In the genomic region with DNA sequence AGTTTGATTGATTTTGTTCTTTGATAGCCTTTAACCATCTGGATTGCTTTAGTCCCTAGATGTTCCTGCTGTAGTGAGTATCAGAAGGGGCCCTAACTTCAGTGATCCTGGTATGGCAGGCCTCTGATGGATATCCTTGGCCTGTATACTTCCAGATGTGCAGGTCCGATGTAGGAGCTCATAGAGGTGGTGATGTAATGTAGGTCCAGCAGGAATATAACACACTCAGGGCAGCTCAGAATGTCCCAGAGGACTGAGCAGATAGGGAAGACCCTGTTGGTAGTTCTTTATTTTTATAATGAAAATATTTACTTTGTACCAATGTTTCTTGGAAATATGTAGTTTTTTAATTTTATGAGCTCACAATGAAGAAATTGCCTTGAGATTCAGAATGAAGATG, we compare ENCODE assay signal across 28 mouse cellular contexts.
A peak's percentile ranks its signal among the peaks of the same experiment; 100 is the strongest.
DNase-seq lines count a peak whose midpoint lies in the region; ATAC-seq lines count a peak whose summit lies in the region.
"Had no signal": no experiment of that assay in that cellular context is flagged by ENCODE, and none has a peak within 500 bp of the region (broad histone marks: within the 10 kb centered on the region; RNA-seq: fewer than 3 reads in every experiment).

No protein-coding gene starts in this region.

- no peak overlapping the region for H3K4me2 ChIP-seq in limb, embryonic 11.5 days (ENCODE audit: low read depth, severe bottlenecking)
- H3K4me2 ChIP-seq: forebrain, embryonic 15.5 days; limb, embryonic 12.5 days; liver, embryonic 12.5 days; lung, embryonic 14.5 days; neural tube, embryonic 13.5 days had no signal

- no peaks in the 10 kb centered on the region for H3K4me1 ChIP-seq in limb, embryonic 11.5 days (ENCODE audit: control insufficient read depth, insufficient read depth, low read length)
- H3K4me1 ChIP-seq in limb, embryonic 10.5 days = no peaks in the 10 kb centered on the region
- H3K4me1 ChIP-seq: embryonic facial prominence, embryonic 10.5 days; forebrain, embryonic 15.5 days; hindbrain, embryonic 10.5 days; limb, embryonic 12.5 days; liver, embryonic 12.5 days; megakaryocyte, embryonic 14.5 days; neural tube, embryonic 13.5 days had no signal

- H3K36me3 ChIP-seq in limb, embryonic 11.5 days (ENCODE audit: control insufficient read depth, insufficient read depth, low read length) = no peaks in the 10 kb centered on the region
- H3K36me3 ChIP-seq in limb, embryonic 10.5 days = no peaks in the 10 kb centered on the region
- H3K36me3 ChIP-seq: embryonic facial prominence, embryonic 10.5 days; forebrain, embryonic 15.5 days; hindbrain, embryonic 10.5 days; limb, embryonic 12.5 days; liver, embryonic 12.5 days; neural tube, embryonic 13.5 days had no signal

- no peak overlapping the region for H3K4me3 ChIP-seq in limb, embryonic 11.5 days (ENCODE audit: low read depth, low read length)
- no peak overlapping the region for H3K4me3 ChIP-seq in limb, embryonic 10.5 days
- H3K4me3 ChIP-seq: embryonic facial prominence, embryonic 10.5 days; forebrain, embryonic 15.5 days; heart, adult 2 months; hindbrain, embryonic 10.5 days; limb, embryonic 12.5 days; liver, embryonic 12.5 days; megakaryocyte, embryonic 14.5 days; neural tube, embryonic 13.5 days had no signal

- 80% methylated on average over 1 of the region's 1 CpGs for WGBS in limb, embryonic 11.5 days
- WGBS in limb, embryonic 10.5 days = 71% methylated on average over 1 of the region's 1 CpGs

- H3K27ac ChIP-seq in limb, embryonic 11.5 days (replicated peaks; ENCODE audit: low read depth, low read length) = no peak overlapping the region
- no peak overlapping the region for H3K27ac ChIP-seq in limb, embryonic 10.5 days
- H3K27ac ChIP-seq: embryonic facial prominence, embryonic 10.5 days; forebrain, embryonic 15.5 days; heart, adult 2 months; hindbrain, embryonic 10.5 days; limb, embryonic 12.5 days; liver, embryonic 12.5 days; neural tube, embryonic 13.5 days had no signal

- H3K27me3 ChIP-seq in limb, embryonic 11.5 days (ENCODE audit: control insufficient read depth, insufficient read depth, low read length) = no peaks in the 10 kb centered on the region
- H3K27me3 ChIP-seq in limb, embryonic 10.5 days (ENCODE audit: low read depth, poor library complexity, severe bottlenecking) = no peaks in the 10 kb centered on the region
- H3K27me3 ChIP-seq: forebrain, embryonic 15.5 days; limb, embryonic 12.5 days; liver, embryonic 12.5 days; megakaryocyte, embryonic 14.5 days; neural tube, embryonic 13.5 days had no signal

- no peak overlapping the region for H3K9ac ChIP-seq in limb, embryonic 11.5 days (ENCODE audit: low read length)
- H3K9ac ChIP-seq: forebrain, embryonic 15.5 days; limb, embryonic 12.5 days; liver, embryonic 12.5 days; lung, embryonic 14.5 days; neural tube, embryonic 13.5 days had no signal

- peak; percentile 75 for DNase-seq in heart, adult 11 months
- no peak for DNase-seq in heart, postnatal 14 days
- DNase-seq in limb, embryonic 11.5 days (ENCODE audit: low spot score) = no peak
- no peak for DNase-seq in limb, embryonic 10.5 days (ENCODE audit: low spot score)
- peak; percentile 2 for DNase-seq in thymus, postnatal 0 days (ENCODE audit: low spot score)
- DNase-seq in thymus, adult 18-20 months = no peak
- no peak for DNase-seq in left cerebral cortex, adult 8-10 months (ENCODE audit: low spot score in 2 of 2)
- no peak for DNase-seq in gastrocnemius, postnatal 14 days
- DNase-seq: adrenal gland, postnatal 14 days; cerebellum, adult 2 months; cerebellum, postnatal 25 days; gastrocnemius, postnatal 25 days; heart, adult 2 months; kidney, adult 11 months; kidney, postnatal 10 days; lung, embryonic 14.5 days; lung, postnatal 36 days; retina, postnatal 1 day; right cerebral cortex, postnatal 25 days; spleen, adult 18-20 months; thymus, postnatal 36 days had no signal

- no peaks in the 10 kb centered on the region for H3K9me3 ChIP-seq in limb, embryonic 11.5 days (ENCODE audit: control insufficient read depth, low read length)
- H3K9me3 ChIP-seq in limb, embryonic 10.5 days (replicated peaks) = no peaks in the 10 kb centered on the region
- H3K9me3 ChIP-seq: embryonic facial prominence, embryonic 10.5 days; forebrain, embryonic 15.5 days; hindbrain, embryonic 10.5 days; limb, embryonic 12.5 days; megakaryocyte, embryonic 14.5 days; neural tube, embryonic 13.5 days had no signal

- ATAC-seq in limb, embryonic 11.5 days (ENCODE audit: insufficient number of reproducible peaks, low FRiP score, low TSS enrichment, low read depth) = peak; percentile 68; the same call in 1 of the 2 replicates
- ATAC-seq: forebrain, embryonic 15.5 days; liver, embryonic 12.5 days had no signal

- intact Hi-C loops in heart, postnatal 14 days (cut with DNase I) = no loop called here
- intact Hi-C loops in gastrocnemius, postnatal 14 days (cut with DNase I; ENCODE audit: low total_unique reads) = no loop called here

Comparison
In these comparisons a context has a peak if more than half of its experiments do, and no peak if none do; other contexts are left out.
1. DNase-seq: peak in heart, adult 11 months (single experiment) and thymus, postnatal 0 days (single experiment); none in heart, postnatal 14 days (0 of 2), limb, embryonic 11.5 days (single experiment), limb, embryonic 10.5 days (single experiment), thymus, adult 18-20 months (0 of 2), left cerebral cortex, adult 8-10 months (0 of 2) and gastrocnemius, postnatal 14 days (single experiment).